In genomic region chr13:98890137-98890870, GRCm38 (mm10) we compare ENCODE assay signal across 8 mouse cellular contexts. TPM values are rescaled to one million over a fixed set of nuclear protein-coding genes. Genes with fewer than 3 reads are reported as not detected.
DNase-seq lines count a peak whose midpoint lies in the region; ATAC-seq lines count a peak whose summit lies in the region.

No protein-coding gene starts in this region.

- peak overlapping the region; percentile 56 for H3K4me3 ChIP-seq in forebrain, embryonic 16.5 days (replicated peaks; ENCODE audit: low read length)

- ATAC-seq in forebrain, embryonic 16.5 days, result peak; percentile 63

- intact Hi-C loops in heart, postnatal 36 days (cut with DNase I), result loop anchor here (2.0 kb wide), 1 partner anchor 34 kb away; no protein-coding TSS in a partner anchor

- under 1% methylated on average over 53 of the region's 71 CpGs for WGBS in forebrain, embryonic 16.5 days

- no peaks in the 10 kb centered on the region for H3K9me3 ChIP-seq in forebrain, embryonic 16.5 days (ENCODE audit: control insufficient read depth, low read length)

- H3K9ac ChIP-seq in forebrain, embryonic 16.5 days (replicated peaks; ENCODE audit: low read depth, low read length), result peak overlapping the region; percentile 65

- H3K27ac ChIP-seq in forebrain, embryonic 16.5 days (ENCODE audit: low read length), result peak overlapping the region; percentile 73

- peak; percentile 71 for DNase-seq in MN1 (ENCODE audit: low spot score)
- peak; percentile 57 for DNase-seq in cerebellum, adult 11-12 months
- DNase-seq in heart, postnatal 36 days, result peak; percentile 60 to 65
- peak; percentile 35 to 36 for DNase-seq in layer of hippocampus, postnatal 14 days (ENCODE audit: low spot score in 2 of 2)
- DNase-seq in lung, postnatal 25 days (ENCODE audit: low spot score), result peak; percentile 34
- peak; percentile 67 for DNase-seq in ovary, postnatal 36 days (ENCODE audit: low spot score)
- DNase-seq in thymus, postnatal 25 days, result peak; percentile 72

- peaks cover 34% of the 10 kb centered on the region for H3K4me1 ChIP-seq in forebrain, embryonic 16.5 days (replicated peaks; ENCODE audit: control insufficient read depth, insufficient read depth, low read length)

- H3K4me2 ChIP-seq in forebrain, embryonic 16.5 days (ENCODE audit: low read length), result peak overlapping the region; percentile 60

- H3K27me3 ChIP-seq in forebrain, embryonic 16.5 days (replicated peaks; ENCODE audit: control insufficient read depth, insufficient read depth, low read length), result no peaks in the 10 kb centered on the region

- peaks cover 11% of the 10 kb centered on the region for H3K36me3 ChIP-seq in forebrain, embryonic 16.5 days (ENCODE audit: control insufficient read depth, insufficient read depth)

RNA-seq across cellular contexts. Expression of gene Tnpo1, which starts 35.9 kb away (rescaled TPM):
- 52.1 and 55.7 TPM in 2 replicates for polyA plus RNA-seq in forebrain, embryonic 16.5 days (2015; fragmentation: Nextera tagmentation; extraction: Ambion mirVana)
- total RNA-seq in heart, postnatal 36 days (2021), result 10 to 100 TPM; 71.9 to 73.1 TPM
- 10 to 100 TPM; 62.3 to 75.3 TPM for total RNA-seq in layer of hippocampus, postnatal 14 days (2021)

Comparison
In these comparisons a context has a peak if more than half of its experiments do, and no peak if none do; other contexts are left out.
1. Peak in every context shown above with its lines: DNase-seq, ATAC-seq, H3K4me3 ChIP-seq and H3K27ac ChIP-seq.